Mouse (Mus musculus): Measurements from ENCODE around the gene Tmem198. TPM values are rescaled to one million over a fixed set of nuclear protein-coding genes. Genes with fewer than 3 reads are reported as not detected.

Gene Tmem198
- polyA plus RNA-seq, 1 experiment from 2014 or later = 20.8 TPM

GRCm38 (mm10) chr1:75510154-75510553, 30.8 kb downstream of the Tmem198 start:
- H3K27me3 ChIP-seq = peaks cover 23% of the 10 kb centered on the region
- 78% methylated on average over 5 of the region's 5 CpGs for WGBS
- H3K9ac ChIP-seq = no peak overlapping the region
- no peaks in the 10 kb centered on the region for H3K36me3 ChIP-seq (replicated peaks)
- H3K9me3 ChIP-seq = no peaks in the 10 kb centered on the region
- no peak overlapping the region for H3K27ac ChIP-seq
- H3K4me2 ChIP-seq = no peak overlapping the region
- no peak overlapping the region for H3K4me3 ChIP-seq (replicated peaks)
- H3K4me1 ChIP-seq = peaks cover 11% of the 10 kb centered on the region
- no peak for ATAC-seq (ENCODE audit: low FRiP score)

GRCm38 (mm10) chr1:75511437-75512210, 32.3 kb downstream of the Tmem198 start:
- no peaks in the 10 kb centered on the region for H3K36me3 ChIP-seq (replicated peaks)
- peaks cover 6% of the 10 kb centered on the region for H3K4me1 ChIP-seq
- H3K27ac ChIP-seq = no peak overlapping the region
- WGBS = 57% methylated on average over 4 of the region's 4 CpGs
- H3K9ac ChIP-seq = no peak overlapping the region
- H3K27me3 ChIP-seq = peaks cover 23% of the 10 kb centered on the region
- no peaks in the 10 kb centered on the region for H3K9me3 ChIP-seq
- H3K4me2 ChIP-seq = no peak overlapping the region
- no peak for ATAC-seq (ENCODE audit: low FRiP score)
- no peak overlapping the region for H3K4me3 ChIP-seq (replicated peaks)

- H3K36me3 ChIP-seq (replicated peaks) = no peaks in the 10 kb centered on the region
- H3K9me3 ChIP-seq = no peaks in the 10 kb centered on the region
- no peak overlapping the region for H3K9ac ChIP-seq
- no peaks in the 10 kb centered on the region for H3K4me1 ChIP-seq
- H3K27me3 ChIP-seq = peaks cover 15% of the 10 kb centered on the region
- H3K4me2 ChIP-seq = no peak overlapping the region
- ATAC-seq (ENCODE audit: low FRiP score) = no peak
- H3K27ac ChIP-seq = no peak overlapping the region
- 85% methylated on average over 3 of the region's 3 CpGs for WGBS
- no peak overlapping the region for H3K4me3 ChIP-seq (replicated peaks)
Observed at GRCm38 (mm10) chr1:75512550-75512949, 33.2 kb downstream of the Tmem198 start.

- no peaks in the 10 kb centered on the region for H3K36me3 ChIP-seq (replicated peaks)
- H3K4me3 ChIP-seq (replicated peaks) = no peak overlapping the region
- H3K4me1 ChIP-seq = peaks cover 3% of the 10 kb centered on the region; the same call in 1 of the 2 replicates
- WGBS = 83% methylated on average over 15 of the region's 15 CpGs
- no peak overlapping the region for H3K9ac ChIP-seq
- no peak overlapping the region for H3K4me2 ChIP-seq
- H3K27me3 ChIP-seq = no peaks in the 10 kb centered on the region
- no peak for ATAC-seq (ENCODE audit: low FRiP score)
- H3K27ac ChIP-seq = no peak overlapping the region
- H3K9me3 ChIP-seq = no peaks in the 10 kb centered on the region
Observed at GRCm38 (mm10) chr1:75516703-75517380, 37.5 kb downstream of the Tmem198 start.

GRCm38 (mm10) chr1:75517984-75518383, 38.7 kb downstream of the Tmem198 start:
- no peak overlapping the region for H3K4me3 ChIP-seq (replicated peaks)
- WGBS = 75% methylated on average over 3 of the region's 4 CpGs

GRCm38 (mm10) chr1:75518427-75518826, 39.1 kb downstream of the Tmem198 start:
- Histone ChIP-seq H3K4me1 (peaks cover 13% of the 10 kb centered on the region), H3K4me2 (no peak overlapping the region)
- 91% methylated on average over 4 of the region's 4 CpGs for WGBS

More at GRCm38 (mm10) chr1:75517984-75518383, 38.7 kb downstream of the Tmem198 start:
- H3K4me1 ChIP-seq = peaks cover 13% of the 10 kb centered on the region
- no peak for ATAC-seq (ENCODE audit: low FRiP score)
- no peak overlapping the region for H3K27ac ChIP-seq
- no peaks in the 10 kb centered on the region for H3K9me3 ChIP-seq
- H3K9ac ChIP-seq = no peak overlapping the region
- H3K36me3 ChIP-seq (replicated peaks) = no peaks in the 10 kb centered on the region
- H3K27me3 ChIP-seq = no peaks in the 10 kb centered on the region
- H3K4me2 ChIP-seq = no peak overlapping the region

GRCm38 (mm10) chr1:75519576-75519975, 40.2 kb downstream of the Tmem198 start:
- Histone ChIP-seq H3K9ac (no peak overlapping the region), H3K36me3 (replicated peaks) (no peaks in the 10 kb centered on the region), H3K4me3 (replicated peaks) (no peak overlapping the region), H3K9me3 (no peaks in the 10 kb centered on the region), H3K4me1 (peaks cover 13% of the 10 kb centered on the region), H3K27ac (no peak overlapping the region), H3K4me2 (no peak overlapping the region), H3K27me3 (no peaks in the 10 kb centered on the region)
- no peak for ATAC-seq (ENCODE audit: low FRiP score)
- WGBS = 76% methylated on average over 5 of the region's 5 CpGs

More at GRCm38 (mm10) chr1:75518427-75518826, 39.1 kb downstream of the Tmem198 start:
- Histone ChIP-seq H3K9ac (no peak overlapping the region), H3K27me3 (no peaks in the 10 kb centered on the region), H3K9me3 (no peaks in the 10 kb centered on the region), H3K27ac (no peak overlapping the region), H3K4me3 (replicated peaks) (no peak overlapping the region), H3K36me3 (replicated peaks) (no peaks in the 10 kb centered on the region)
- ATAC-seq (ENCODE audit: low FRiP score) = no peak

- peak; percentile 97 for ATAC-seq (ENCODE audit: low FRiP score)
- peaks cover 8% of the 10 kb centered on the region for H3K36me3 ChIP-seq (replicated peaks)
Observed at GRCm38 (mm10) chr1:75521321-75522031, 42.1 kb downstream of the Tmem198 start, which contains the start of gene Stk11ip. Gene Stk11ip, plus strand, starts transcription at chr1:75521529.

GRCm38 (mm10) chr1:75524679-75525078, 45.3 kb downstream of the Tmem198 start:
- H3K4me2 ChIP-seq = no peak overlapping the region
- no peaks in the 10 kb centered on the region for H3K9me3 ChIP-seq
- 94% methylated on average over 7 of the region's 7 CpGs for WGBS
- H3K4me1 ChIP-seq = peaks cover 13% of the 10 kb centered on the region
- H3K4me3 ChIP-seq (replicated peaks) = no peak overlapping the region
- no peak for ATAC-seq (ENCODE audit: low FRiP score)
- H3K36me3 ChIP-seq (replicated peaks) = peaks cover 30% of the 10 kb centered on the region
- H3K9ac ChIP-seq = no peak overlapping the region
- no peaks in the 10 kb centered on the region for H3K27me3 ChIP-seq
- no peak overlapping the region for H3K27ac ChIP-seq

More at GRCm38 (mm10) chr1:75521321-75522031, 42.1 kb downstream of the Tmem198 start, which contains the start of gene Stk11ip:
- WGBS = under 1% methylated on average over 46 of the region's 46 CpGs
- H3K4me1 ChIP-seq = peaks cover 13% of the 10 kb centered on the region
- peak within 1 kb of the TSS; percentile 63 for H3K4me3 ChIP-seq (replicated peaks)
- H3K27me3 ChIP-seq = no peaks in the 10 kb centered on the region
- H3K27ac ChIP-seq = peak within 1 kb of the TSS; percentile 92
- H3K9ac ChIP-seq = peak within 1 kb of the TSS; percentile 33
- no peaks in the 10 kb centered on the region for H3K9me3 ChIP-seq
- H3K4me2 ChIP-seq = peak within 1 kb of the TSS; percentile 59

- Histone ChIP-seq H3K4me2 (no peak overlapping the region), H3K9ac (no peak overlapping the region), H3K27me3 (no peaks in the 10 kb centered on the region), H3K4me1 (no peaks in the 10 kb centered on the region), H3K9me3 (no peaks in the 10 kb centered on the region), H3K27ac (no peak overlapping the region), H3K4me3 (replicated peaks) (no peak overlapping the region), H3K36me3 (replicated peaks) (peaks cover 73% of the 10 kb centered on the region)
- 87% methylated on average over 4 of the region's 4 CpGs for WGBS
- ATAC-seq (ENCODE audit: low FRiP score) = no peak
Observed at GRCm38 (mm10) chr1:75530546-75530945, 51.2 kb downstream of the Tmem198 start.

GRCm38 (mm10) chr1:75532280-75533172, 53.2 kb downstream of the Tmem198 start:
- 90% methylated on average over 19 of the region's 19 CpGs for WGBS
- no peak for ATAC-seq (ENCODE audit: low FRiP score)
- H3K36me3 ChIP-seq (replicated peaks) = peaks cover 71% of the 10 kb centered on the region

More at GRCm38 (mm10) chr1:75532280-75533172, 53.2 kb downstream of the Tmem198 start:
- Histone ChIP-seq H3K9ac (no peak overlapping the region), H3K9me3 (no peaks in the 10 kb centered on the region), H3K4me1 (no peaks in the 10 kb centered on the region), H3K27ac (no peak overlapping the region), H3K4me2 (no peak overlapping the region), H3K4me3 (replicated peaks) (no peak overlapping the region), H3K27me3 (no peaks in the 10 kb centered on the region)

All from forebrain, embryonic 12.5 days (tissue).